Mouse (Mus musculus) embryonic facial prominence, embryonic 13.5 days (tissue): ENCODE results near the gene Nav2. TPM values are rescaled to one million over a fixed set of nuclear protein-coding genes. Genes with fewer than 3 reads are reported as not detected.

Source experiments
- ATAC-seq: fragments of 200-750 bp; cut with Nextera tagmentation; 2 replicates; pipeline ENCODE4 v1.8.0; 2017; ENCODE audit warnings: low read depth; ENCODE audit not compliant: insufficient number of reproducible peaks, insufficient read depth, low FRiP score, low TSS enrichment
- H3K27ac ChIP-seq: fragments of 300-500 bp; sonication (generic); 2 replicates; pipeline ENCODE4 v1.5.1; 2015; ENCODE audit warnings: moderate library complexity, mild to moderate bottlenecking, inconsistent platforms
- H3K27me3 ChIP-seq: fragments of 300-500 bp; sonication (generic); 2 replicates; pipeline ENCODE4 v1.6.1; 2015; ENCODE audit warnings: mild to moderate bottlenecking, inconsistent platforms
- H3K36me3 ChIP-seq: fragments of 300-500 bp; sonication (generic); 2 replicates; pipeline ENCODE4 v1.6.1; 2015; ENCODE audit warnings: mild to moderate bottlenecking, inconsistent platforms
- H3K4me1 ChIP-seq: fragments of 300-500 bp; sonication (generic); 2 replicates; pipeline ENCODE4 v1.6.1; 2015; ENCODE audit warnings: inconsistent platforms
- H3K4me2 ChIP-seq: fragments of 300-500 bp; sonication (generic); 2 replicates; pipeline ENCODE4 v1.6.1; 2015; ENCODE audit warnings: moderate library complexity, mild to moderate bottlenecking, inconsistent platforms
- H3K4me3 ChIP-seq: fragments of 300-500 bp; sonication (generic); 2 replicates; pipeline ENCODE4 v1.5.1; 2015; ENCODE audit warnings: mild to moderate bottlenecking, inconsistent platforms
- H3K9ac ChIP-seq: fragments of 300-500 bp; sonication (generic); 2 replicates; pipeline ENCODE4 v1.6.1; 2015; ENCODE audit warnings: mild to moderate bottlenecking, inconsistent platforms
- H3K9me3 ChIP-seq: fragments of 300-500 bp; sonication (generic); 2 replicates; pipeline ENCODE4 v1.6.1; 2016; ENCODE audit warnings: inconsistent platforms
- WGBS: fragments of 180-500 bp; shearing (Covaris S2); methylation state at CpG from one replicate; pipeline ENCODE4 v1.1.7; 2015; ENCODE audit warnings: mixed read lengths; 5-methylcytosine and 5-hydroxymethylcytosine counted together
- polyA plus RNA-seq: library from polyadenylated mRNA; unstranded; fragments of >200 nt; fragmentation: Nextera tagmentation; extraction: Ambion mirVana; gene quantifications from 2 replicates; pipeline ENCODE4 v1.2.1, GENCODE M21; 2015

The Nav2 gene
- polyA plus RNA-seq, 1 experiment from 2014 or later = 22.1 TPM

GRCm38 (mm10) chr7:49282446-49282845, 373.9 kb downstream of the Nav2 start:
- no peak overlapping the region for H3K4me3 ChIP-seq
- peaks cover 10% of the 10 kb centered on the region; the same call in 1 of the 2 replicates for H3K4me1 ChIP-seq
- H3K9me3 ChIP-seq = no peaks in the 10 kb centered on the region
- 74% methylated on average over 7 of the region's 7 CpGs for WGBS
- no peak for ATAC-seq
- H3K36me3 ChIP-seq = no peaks in the 10 kb centered on the region
- H3K4me2 ChIP-seq = no peak overlapping the region
- no peak overlapping the region for H3K9ac ChIP-seq
- no peaks in the 10 kb centered on the region for H3K27me3 ChIP-seq
- no peak overlapping the region for H3K27ac ChIP-seq

GRCm38 (mm10) chr7:49283507-49284361, 375.2 kb downstream of the Nav2 start:
- 77% methylated on average over 11 of the region's 11 CpGs for WGBS

GRCm38 (mm10) chr7:49288186-49288585, 379.7 kb downstream of the Nav2 start:
- Histone ChIP-seq H3K4me3 (no peak overlapping the region), H3K9ac (no peak overlapping the region), H3K27ac (no peak overlapping the region), H3K4me1 (peaks cover 10% of the 10 kb centered on the region; the same call in 1 of the 2 replicates), H3K36me3 (no peaks in the 10 kb centered on the region), H3K9me3 (peaks cover 3% of the 10 kb centered on the region; the same call in 1 of the 2 replicates), H3K27me3 (no peaks in the 10 kb centered on the region), H3K4me2 (no peak overlapping the region)
- ATAC-seq = no peak
- WGBS = 59% methylated on average over 8 of the region's 8 CpGs

More at GRCm38 (mm10) chr7:49283507-49284361, 375.2 kb downstream of the Nav2 start:
- Histone ChIP-seq H3K27me3 (no peaks in the 10 kb centered on the region), H3K27ac (no peak overlapping the region), H3K4me1 (peaks cover 10% of the 10 kb centered on the region; the same call in 1 of the 2 replicates), H3K9me3 (no peaks in the 10 kb centered on the region), H3K36me3 (no peaks in the 10 kb centered on the region), H3K4me3 (no peak overlapping the region), H3K9ac (no peak overlapping the region), H3K4me2 (no peak overlapping the region)
- ATAC-seq = no peak

GRCm38 (mm10) chr7:49290308-49290707, 381.8 kb downstream of the Nav2 start:
- Histone ChIP-seq H3K9me3 (peaks cover 3% of the 10 kb centered on the region; the same call in 1 of the 2 replicates), H3K4me1 (no peaks in the 10 kb centered on the region; the same call in 1 of the 2 replicates), H3K36me3 (no peaks in the 10 kb centered on the region), H3K9ac (no peak overlapping the region), H3K27me3 (no peaks in the 10 kb centered on the region), H3K4me2 (no peak overlapping the region), H3K27ac (no peak overlapping the region), H3K4me3 (no peak overlapping the region)
- no peak for ATAC-seq
- WGBS = 79% methylated on average over 4 of the region's 4 CpGs

GRCm38 (mm10) chr7:49291208-49291892, 382.8 kb downstream of the Nav2 start:
- H3K9ac ChIP-seq = no peak overlapping the region
- H3K9me3 ChIP-seq = peaks cover 3% of the 10 kb centered on the region; the same call in 1 of the 2 replicates
- no peak overlapping the region for H3K4me3 ChIP-seq
- ATAC-seq = no peak
- H3K36me3 ChIP-seq = no peaks in the 10 kb centered on the region
- WGBS = 87% methylated on average over 8 of the region's 8 CpGs
- H3K27ac ChIP-seq = no peak overlapping the region
- H3K4me2 ChIP-seq = no peak overlapping the region
- no peaks in the 10 kb centered on the region for H3K4me1 ChIP-seq
- no peaks in the 10 kb centered on the region for H3K27me3 ChIP-seq

- Histone ChIP-seq H3K4me2 (no peak overlapping the region), H3K9me3 (no peaks in the 10 kb centered on the region), H3K4me1 (0 out of 2 replicates have a peak, but pooled peaks cover 4% of the 10 kb centered on the region), H3K9ac (no peak overlapping the region), H3K36me3 (no peaks in the 10 kb centered on the region), H3K27ac (no peak overlapping the region), H3K4me3 (no peak overlapping the region), H3K27me3 (peaks cover 4% of the 10 kb centered on the region)
- 76% methylated on average over 3 of the region's 3 CpGs for WGBS
- ATAC-seq = no peak
These were observed 388.6 kb downstream of the Nav2 start for GRCm38 (mm10) chr7:49297148-49297547.

- ATAC-seq = no peak
- Histone ChIP-seq H3K4me2 (no peak overlapping the region), H3K9me3 (no peaks in the 10 kb centered on the region), H3K27ac (no peak overlapping the region), H3K36me3 (no peaks in the 10 kb centered on the region), H3K4me1 (0 out of 2 replicates have a peak, but pooled peaks cover 4% of the 10 kb centered on the region), H3K4me3 (no peak overlapping the region), H3K27me3 (peaks cover 5% of the 10 kb centered on the region), H3K9ac (no peak overlapping the region)
- WGBS = 19% methylated on average over 4 of the region's 4 CpGs
These were observed 389.9 kb downstream of the Nav2 start for GRCm38 (mm10) chr7:49298431-49298839.

GRCm38 (mm10) chr7:49301487-49301886, 393.0 kb downstream of the Nav2 start:
- Histone ChIP-seq H3K9ac (no peak overlapping the region), H3K4me3 (no peak overlapping the region), H3K36me3 (no peaks in the 10 kb centered on the region), H3K27ac (no peak overlapping the region), H3K4me2 (no peak overlapping the region), H3K4me1 (peaks cover 30% of the 10 kb centered on the region), H3K27me3 (peaks cover 24% of the 10 kb centered on the region), H3K9me3 (no peaks in the 10 kb centered on the region)
- 82% methylated on average over 6 of the region's 6 CpGs for WGBS
- ATAC-seq = no peak

- WGBS = 3% methylated on average over 26 of the region's 31 CpGs
- peaks cover 26% of the 10 kb centered on the region for H3K4me1 ChIP-seq
- H3K9me3 ChIP-seq = no peaks in the 10 kb centered on the region
- H3K9ac ChIP-seq = peak overlapping the region; percentile 69
- peak overlapping the region; percentile 49 for H3K4me3 ChIP-seq
- H3K36me3 ChIP-seq = no peaks in the 10 kb centered on the region
- ATAC-seq = peak; percentile 65; the same call in 1 of the 2 replicates
- H3K4me2 ChIP-seq = peak overlapping the region; percentile 82
- peaks cover 29% of the 10 kb centered on the region for H3K27me3 ChIP-seq
- H3K27ac ChIP-seq = peak overlapping the region; percentile 48; the same call in 1 of the 2 replicates
These were observed 395.3 kb downstream of the Nav2 start for GRCm38 (mm10) chr7:49303600-49304411.

GRCm38 (mm10) chr7:49307717-49308116, 399.2 kb downstream of the Nav2 start:
- no peak overlapping the region for H3K4me3 ChIP-seq
- H3K9ac ChIP-seq = no peak overlapping the region
- peaks cover 2% of the 10 kb centered on the region; the same call in 1 of the 2 replicates for H3K36me3 ChIP-seq
- H3K27me3 ChIP-seq = peaks cover 23% of the 10 kb centered on the region; the same call in 1 of the 2 replicates
- WGBS = 83% methylated on average over 6 of the region's 6 CpGs
- 0 out of 2 replicates have a peak, but pooled peaks cover 7% of the 10 kb centered on the region for H3K9me3 ChIP-seq
- peaks cover 44% of the 10 kb centered on the region for H3K4me1 ChIP-seq
- no peak for ATAC-seq
- H3K27ac ChIP-seq = no peak overlapping the region
- no peak overlapping the region for H3K4me2 ChIP-seq

- H3K4me3 ChIP-seq = no peak overlapping the region
- peak overlapping the region; percentile 34 for H3K27ac ChIP-seq
- ATAC-seq = no peak
- H3K9ac ChIP-seq = no peak overlapping the region
- H3K9me3 ChIP-seq = 0 out of 2 replicates have a peak, but pooled peaks cover 7% of the 10 kb centered on the region
- 67% methylated on average over 5 of the region's 5 CpGs for WGBS
- H3K27me3 ChIP-seq = peaks cover 21% of the 10 kb centered on the region; the same call in 1 of the 2 replicates
- peaks cover 2% of the 10 kb centered on the region; the same call in 1 of the 2 replicates for H3K36me3 ChIP-seq
- peaks cover 40% of the 10 kb centered on the region for H3K4me1 ChIP-seq
- H3K4me2 ChIP-seq = no peak overlapping the region
These were observed 401.2 kb downstream of the Nav2 start for GRCm38 (mm10) chr7:49309746-49310145.
